Mouse (Mus musculus) heart, embryonic 15.5 days (tissue): ENCODE measurements around the gene Kank1. TPM values are rescaled to one million over a fixed set of nuclear protein-coding genes. Genes with fewer than 3 reads are reported as not detected.

ENCODE experiments used
- ATAC-seq: fragments of 200-750 bp; cut with Nextera tagmentation; replicated peaks from 2 replicates; pipeline ENCODE4 v1.8.0; 2017; ENCODE audit warnings: low read depth, moderate TSS enrichment; ENCODE audit not compliant: insufficient number of reproducible peaks, insufficient read depth, low FRiP score
- H3K27ac ChIP-seq: fragments of 300-500 bp; sonication (generic); 2 replicates; pipeline ENCODE4 v1.5.1; 2015; ENCODE audit warnings: mild to moderate bottlenecking, inconsistent platforms
- H3K27me3 ChIP-seq: fragments of 300-500 bp; sonication (generic); 2 replicates; pipeline ENCODE4 v1.6.1; 2015; ENCODE audit warnings: inconsistent platforms
- H3K36me3 ChIP-seq: fragments of 300-500 bp; sonication (generic); 2 replicates; pipeline ENCODE4 v1.6.1; 2015; ENCODE audit warnings: mild to moderate bottlenecking, inconsistent platforms
- H3K4me1 ChIP-seq: fragments of 300-500 bp; sonication (generic); replicated peaks from 2 replicates; pipeline ENCODE4 v1.6.1; 2015; ENCODE audit warnings: inconsistent platforms
- H3K4me2 ChIP-seq: fragments of 300-500 bp; sonication (generic); 2 replicates; pipeline ENCODE4 v1.6.1; 2015; ENCODE audit warnings: inconsistent platforms, mild to moderate bottlenecking, moderate library complexity
- H3K4me3 ChIP-seq: fragments of 300-500 bp; sonication (generic); 2 replicates; pipeline ENCODE4 v1.5.1; 2015; ENCODE audit warnings: mild to moderate bottlenecking, inconsistent platforms
- H3K9ac ChIP-seq: fragments of 300-500 bp; sonication (generic); 2 replicates; pipeline ENCODE4 v1.6.1; 2015; ENCODE audit warnings: mild to moderate bottlenecking, inconsistent platforms
- H3K9me3 ChIP-seq: fragments of 300-500 bp; sonication (generic); replicated peaks from 2 replicates; pipeline ENCODE4 v1.6.1; 2016; ENCODE audit warnings: inconsistent platforms
- whole genome bisulfite sequencing: fragments of 180-500 bp; shearing (Covaris S2); methylation state at CpG from one replicate; pipeline ENCODE4 v1.1.7; 2015; ENCODE audit warnings: mixed read lengths; 5-methylcytosine and 5-hydroxymethylcytosine counted together
- polyA plus RNA-seq: library from polyadenylated mRNA; unstranded; fragments of >200 nt; fragmentation: Nextera tagmentation; extraction: Ambion mirVana; gene quantifications from 2 replicates; pipeline ENCODE4 v1.2.1, GENCODE M21; 2015

Kank1 gene
- polyA plus RNA-seq, 1 experiment from 2014 or later: 48.3 TPM

- peaks cover 21% of the 10 kb centered on the region for H3K36me3 ChIP-seq
- ATAC-seq: no peak
- H3K9ac ChIP-seq: peak overlapping the region; percentile 68; the same call in 1 of the 2 replicates
Measured at GRCm38 (mm10) chr19:25407887-25408236, 171.1 kb downstream of the Kank1 start.

GRCm38 (mm10) chr19:25409239-25409638 lies 172.5 kb downstream of the Kank1 start:
- H3K4me2 ChIP-seq: no peak overlapping the region
- H3K27ac ChIP-seq: no peak overlapping the region
- H3K36me3 ChIP-seq: peaks cover 23% of the 10 kb centered on the region
- no peaks in the 10 kb centered on the region for H3K9me3 ChIP-seq
- 86% methylated on average over 9 of the region's 9 CpGs for WGBS
- no peak overlapping the region for H3K9ac ChIP-seq
- H3K4me1 ChIP-seq: peaks cover 47% of the 10 kb centered on the region
- ATAC-seq: no peak
- no peak overlapping the region for H3K4me3 ChIP-seq
- no peaks in the 10 kb centered on the region for H3K27me3 ChIP-seq

More at GRCm38 (mm10) chr19:25407887-25408236, 171.1 kb downstream of the Kank1 start:
- peak overlapping the region; percentile 81 for H3K4me2 ChIP-seq
- H3K27ac ChIP-seq: peak overlapping the region; percentile 94
- no peaks in the 10 kb centered on the region for H3K9me3 ChIP-seq
- H3K4me3 ChIP-seq: peak overlapping the region; percentile 54
- no peaks in the 10 kb centered on the region for H3K27me3 ChIP-seq
- H3K4me1 ChIP-seq: peaks cover 54% of the 10 kb centered on the region
- WGBS: 8% methylated on average over 6 of the region's 6 CpGs

- Histone ChIP-seq H3K9me3 (no peaks in the 10 kb centered on the region), H3K36me3 (peaks cover 23% of the 10 kb centered on the region), H3K4me1 (peaks cover 50% of the 10 kb centered on the region), H3K4me3 (peak overlapping the region; percentile 12), H3K4me2 (peak overlapping the region; percentile 32), H3K27ac (peak overlapping the region; percentile 6), H3K27me3 (no peaks in the 10 kb centered on the region), H3K9ac (no peak overlapping the region)
- ATAC-seq: no peak
- 47% methylated on average over 17 of the region's 17 CpGs for WGBS
Measured at GRCm38 (mm10) chr19:25411353-25411752, 174.6 kb downstream of the Kank1 start.

GRCm38 (mm10) chr19:25415448-25415847 lies 178.7 kb downstream of the Kank1 start:
- peak overlapping the region; percentile 41 for H3K27ac ChIP-seq
- H3K9me3 ChIP-seq: no peaks in the 10 kb centered on the region
- no peak for ATAC-seq
- H3K4me2 ChIP-seq: no peak overlapping the region
- no peaks in the 10 kb centered on the region for H3K27me3 ChIP-seq
- H3K4me3 ChIP-seq: no peak overlapping the region
- peaks cover 14% of the 10 kb centered on the region for H3K36me3 ChIP-seq
- peaks cover 48% of the 10 kb centered on the region for H3K4me1 ChIP-seq
- 41% methylated on average over 5 of the region's 5 CpGs for WGBS
- no peak overlapping the region for H3K9ac ChIP-seq

GRCm38 (mm10) chr19:25417671-25418070 lies 180.9 kb downstream of the Kank1 start:
- WGBS: 71% methylated on average over 3 of the region's 3 CpGs
- Histone ChIP-seq H3K36me3 (peaks cover 11% of the 10 kb centered on the region; the same call in 1 of the 2 replicates), H3K9ac (no peak overlapping the region), H3K4me3 (no peak overlapping the region), H3K4me2 (no peak overlapping the region), H3K9me3 (no peaks in the 10 kb centered on the region), H3K27ac (peak overlapping the region; percentile 48; the same call in 1 of the 2 replicates), H3K27me3 (no peaks in the 10 kb centered on the region), H3K4me1 (peaks cover 44% of the 10 kb centered on the region)
- ATAC-seq: no peak

- 0 out of 2 replicates have a peak, but pooled peaks have one; percentile 25 for ATAC-seq
- 59% methylated on average over 8 of the region's 8 CpGs for WGBS
- Histone ChIP-seq H3K27me3 (no peaks in the 10 kb centered on the region), H3K4me1 (peaks cover 36% of the 10 kb centered on the region), H3K36me3 (peaks cover 23% of the 10 kb centered on the region; the same call in 1 of the 2 replicates), H3K9me3 (no peaks in the 10 kb centered on the region), H3K9ac (no peak overlapping the region), H3K4me2 (peak overlapping the region; percentile 22; the same call in 1 of the 2 replicates), H3K4me3 (no peak overlapping the region), H3K27ac (peak overlapping the region; percentile 31)
Measured at GRCm38 (mm10) chr19:25419983-25420382, 183.2 kb downstream of the Kank1 start.

GRCm38 (mm10) chr19:25422096-25422495 lies 185.3 kb downstream of the Kank1 start:
- H3K27me3 ChIP-seq: no peaks in the 10 kb centered on the region
- no peak overlapping the region for H3K4me3 ChIP-seq
- WGBS: 59% methylated on average over 7 of the region's 7 CpGs
- no peak for ATAC-seq
- H3K4me1 ChIP-seq: peaks cover 46% of the 10 kb centered on the region
- peaks cover 19% of the 10 kb centered on the region; the same call in 1 of the 2 replicates for H3K36me3 ChIP-seq
- no peak overlapping the region for H3K4me2 ChIP-seq
- no peak overlapping the region for H3K9ac ChIP-seq
- peak overlapping the region; percentile 25 for H3K27ac ChIP-seq
- H3K9me3 ChIP-seq: no peaks in the 10 kb centered on the region

GRCm38 (mm10) chr19:25423371-25423770 lies 186.6 kb downstream of the Kank1 start:
- Histone ChIP-seq H3K4me3 (no peak overlapping the region), H3K27ac (peak overlapping the region; percentile 7; the same call in 1 of the 2 replicates), H3K4me2 (no peak overlapping the region), H3K4me1 (peaks cover 47% of the 10 kb centered on the region), H3K36me3 (peaks cover 25% of the 10 kb centered on the region; the same call in 1 of the 2 replicates), H3K9me3 (no peaks in the 10 kb centered on the region), H3K27me3 (no peaks in the 10 kb centered on the region), H3K9ac (no peak overlapping the region)
- ATAC-seq: no peak
- WGBS: 90% methylated on average over 5 of the region's 5 CpGs

- Histone ChIP-seq H3K27me3 (no peaks in the 10 kb centered on the region), H3K27ac (peak overlapping the region; percentile 78), H3K4me3 (no peak overlapping the region), H3K4me1 (peaks cover 37% of the 10 kb centered on the region), H3K4me2 (no peak overlapping the region), H3K9ac (no peak overlapping the region), H3K36me3 (peaks cover 55% of the 10 kb centered on the region), H3K9me3 (no peaks in the 10 kb centered on the region)
- WGBS: 48% methylated on average over 5 of the region's 5 CpGs
- ATAC-seq: peak; percentile 56; the same call in 1 of the 2 replicates
Measured at GRCm38 (mm10) chr19:25426431-25426830, 189.7 kb downstream of the Kank1 start.

- Histone ChIP-seq H3K27me3 (no peaks in the 10 kb centered on the region), H3K27ac (peak overlapping the region; percentile 23; the same call in 1 of the 2 replicates), H3K4me3 (no peak overlapping the region), H3K9me3 (no peaks in the 10 kb centered on the region), H3K36me3 (peaks cover 59% of the 10 kb centered on the region), H3K9ac (no peak overlapping the region), H3K4me1 (peaks cover 29% of the 10 kb centered on the region), H3K4me2 (no peak overlapping the region)
- no peak for ATAC-seq
- 86% methylated on average over 17 of the region's 17 CpGs for WGBS
Measured at GRCm38 (mm10) chr19:25427886-25428285, 191.1 kb downstream of the Kank1 start.

GRCm38 (mm10) chr19:25428338-25428962 lies 191.7 kb downstream of the Kank1 start:
- no peak overlapping the region for H3K9ac ChIP-seq
- H3K4me3 ChIP-seq: no peak overlapping the region
- 89% methylated on average over 13 of the region's 13 CpGs for WGBS
- ATAC-seq: no peak
- H3K9me3 ChIP-seq: no peaks in the 10 kb centered on the region
- H3K4me1 ChIP-seq: peaks cover 29% of the 10 kb centered on the region
- H3K27ac ChIP-seq: peak overlapping the region; percentile 23; the same call in 1 of the 2 replicates
- H3K36me3 ChIP-seq: peaks cover 64% of the 10 kb centered on the region
- no peaks in the 10 kb centered on the region for H3K27me3 ChIP-seq
- H3K4me2 ChIP-seq: no peak overlapping the region

- H3K4me1 ChIP-seq: peaks cover 21% of the 10 kb centered on the region
- 61% methylated on average over 9 of the region's 9 CpGs for WGBS
- no peak for ATAC-seq
- H3K27ac ChIP-seq: no peak overlapping the region
- no peak overlapping the region for H3K4me3 ChIP-seq
- no peak overlapping the region for H3K4me2 ChIP-seq
- H3K27me3 ChIP-seq: no peaks in the 10 kb centered on the region
- no peak overlapping the region for H3K9ac ChIP-seq
- H3K9me3 ChIP-seq: no peaks in the 10 kb centered on the region
- H3K36me3 ChIP-seq: peaks cover 72% of the 10 kb centered on the region
Measured at GRCm38 (mm10) chr19:25431431-25431830, 194.7 kb downstream of the Kank1 start.
